Mouse (Mus musculus): ENCODE data around the gene Sgsm3.
A peak's percentile ranks its signal among the peaks of the same experiment; 100 is the strongest.
"Not testable (repeated sequence)": the region's sequence is repeated elsewhere in the genome, so short reads cannot be mapped to it uniquely, and the experiment has no call there.

Sgsm3 gene

DNA sequence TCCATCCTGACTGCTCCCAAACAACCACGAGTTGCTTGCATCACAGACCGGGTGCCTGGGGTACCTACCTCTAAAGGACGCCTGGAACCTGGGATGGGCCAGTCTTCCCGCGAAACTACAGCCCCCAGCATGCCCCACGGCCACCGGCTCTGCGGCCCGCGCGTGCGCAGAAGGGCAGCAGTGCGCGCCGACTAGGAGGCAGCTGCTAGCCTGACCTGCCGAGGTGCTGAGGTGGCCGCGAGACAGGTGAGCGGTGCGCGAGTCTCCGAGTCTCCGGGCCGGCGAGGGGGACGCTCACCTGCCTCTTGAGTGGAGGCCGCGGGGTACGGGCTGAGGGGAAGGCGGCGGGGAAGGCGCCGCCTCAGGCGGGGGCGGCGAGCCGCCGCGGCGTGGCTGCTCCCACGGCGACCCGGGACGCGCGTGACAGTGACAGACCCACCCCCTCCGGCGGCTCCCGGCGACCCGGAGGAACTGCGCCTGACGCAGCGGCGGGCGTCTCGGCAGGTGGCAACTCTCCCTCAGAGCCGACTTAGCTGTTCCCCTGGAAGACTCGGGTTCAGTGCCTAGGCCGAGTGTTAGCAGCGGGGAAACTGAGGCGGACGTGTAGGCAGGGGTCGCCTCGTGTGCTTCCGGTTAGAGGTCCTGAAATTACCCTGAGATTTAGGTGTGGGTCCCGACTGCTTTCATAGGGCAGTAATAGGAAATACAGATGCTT lies at the start of gene Sgsm3:
TSS of gene Sgsm3 (plus strand) at position 146 of the 715 bp plus-strand sequence.
- peak; percentile 92 for DNase-seq

DNA sequence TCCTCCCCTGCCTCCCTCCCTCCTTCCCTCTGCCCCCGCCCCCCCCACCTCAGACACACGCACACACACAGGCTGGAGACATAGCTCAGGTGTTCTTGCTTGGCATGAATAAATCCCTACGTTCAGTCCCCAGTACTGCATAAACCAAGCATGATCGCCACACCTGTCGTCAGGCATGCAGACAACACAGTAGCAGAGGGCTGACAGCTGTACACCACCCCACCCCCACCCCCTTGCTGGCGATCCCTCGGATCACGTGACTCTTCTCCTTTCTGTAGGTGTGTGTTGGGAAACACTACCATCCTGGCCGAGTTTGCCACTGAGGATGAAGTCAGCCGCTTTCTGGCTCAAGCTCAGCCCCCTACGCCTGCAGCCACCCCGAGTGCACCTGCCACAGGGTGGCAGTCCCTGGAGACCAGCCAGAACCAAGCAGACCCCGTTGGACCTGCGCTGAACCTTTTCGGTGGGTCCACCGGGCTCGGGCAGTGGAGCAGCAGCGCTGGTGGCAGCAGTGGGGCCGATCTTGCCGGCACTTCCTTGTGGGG lies 48.7 kb upstream of the Sgsm3 start:
- no peak for DNase-seq

DNA sequence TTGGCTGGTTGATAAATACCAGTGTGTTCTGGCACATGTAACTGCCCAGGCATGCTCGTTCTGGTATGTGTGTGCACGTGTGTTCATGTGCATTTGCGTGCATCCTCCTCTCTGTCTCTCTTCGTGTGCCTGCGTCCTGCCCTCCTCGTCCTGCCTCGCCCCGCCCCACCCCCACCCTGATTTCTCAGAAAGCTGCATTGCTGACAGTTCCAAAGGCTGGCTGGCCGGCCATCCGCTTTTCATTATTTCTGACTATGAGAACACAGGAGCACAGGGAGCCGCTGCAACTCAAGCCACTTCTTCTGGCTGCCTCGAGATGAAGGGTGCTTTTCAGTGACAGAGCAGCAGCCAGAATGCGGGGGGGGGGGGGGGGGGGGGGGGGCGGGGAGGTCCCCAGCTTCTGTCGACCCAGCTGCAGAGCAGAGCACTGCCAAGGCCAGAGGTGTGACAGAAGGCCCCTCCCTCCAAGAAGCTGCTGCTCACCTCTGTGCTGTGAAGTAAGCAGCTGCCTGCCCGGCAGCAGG lies 47.5 kb upstream of the Sgsm3 start:
- DNase-seq = peak in 1 of 2 experiments; percentile 58

DNA sequence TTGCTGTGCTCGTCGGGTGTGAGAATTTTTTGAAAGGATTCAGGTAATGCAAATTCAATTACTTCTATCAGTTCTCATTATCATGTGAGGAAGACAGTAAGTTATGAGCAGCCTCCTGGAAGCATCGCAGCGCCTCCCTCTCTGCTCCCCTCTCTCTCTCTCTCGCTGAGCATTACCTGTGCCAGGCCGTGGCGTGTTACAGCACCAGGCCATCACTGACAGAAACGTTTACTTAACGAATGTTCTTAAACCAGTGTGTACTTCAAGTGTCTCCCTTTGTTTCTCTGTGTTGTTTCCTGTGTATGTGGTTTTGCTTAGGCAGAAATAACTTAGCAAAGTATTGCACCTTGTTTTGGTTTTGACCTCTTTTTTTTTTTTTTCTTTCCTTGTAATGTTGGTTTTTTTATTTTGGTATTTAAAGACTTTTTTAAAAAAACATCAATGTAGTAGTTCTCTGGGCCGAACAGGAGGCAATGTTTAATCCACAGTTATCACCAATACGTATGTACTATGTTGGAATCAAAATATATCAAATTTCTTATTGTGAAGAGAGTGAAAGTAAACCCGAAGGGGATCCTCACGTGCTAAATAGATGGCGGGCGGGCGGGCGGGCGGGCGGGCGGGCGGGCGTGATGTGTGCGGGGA lies 46.8 kb upstream of the Sgsm3 start:
- DNase-seq = not testable (repeated sequence)

DNA sequence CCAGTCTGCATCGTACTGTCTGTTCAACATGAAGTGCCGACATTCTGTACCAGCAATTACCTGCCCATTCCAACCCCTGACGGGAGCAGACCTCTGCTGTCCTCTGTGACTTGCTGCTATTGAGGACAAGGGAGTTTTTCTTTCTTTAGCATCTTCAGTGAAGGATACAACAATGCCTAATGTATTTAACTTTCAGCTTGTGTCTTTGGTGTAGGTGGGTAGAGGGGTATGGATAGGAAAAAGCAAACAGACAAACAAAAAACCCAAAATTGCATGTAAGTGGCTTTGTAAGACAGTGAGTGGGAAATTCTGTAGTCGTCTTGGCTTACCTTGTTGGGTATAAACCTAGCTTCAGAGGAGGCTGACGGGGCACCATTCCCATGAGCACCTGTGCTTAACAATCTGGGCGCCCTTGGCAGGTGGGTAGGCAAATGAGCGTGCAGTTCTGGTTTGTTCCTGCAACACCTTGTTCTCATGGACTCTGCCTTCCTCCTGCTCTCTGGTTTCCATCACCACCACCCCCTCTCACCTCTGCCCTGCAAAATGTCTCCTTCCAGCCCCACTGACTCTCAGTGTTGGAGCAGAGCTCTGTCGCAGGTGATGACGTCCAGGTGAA lies 46.1 kb upstream of the Sgsm3 start:
- DNase-seq = no peak

DNA sequence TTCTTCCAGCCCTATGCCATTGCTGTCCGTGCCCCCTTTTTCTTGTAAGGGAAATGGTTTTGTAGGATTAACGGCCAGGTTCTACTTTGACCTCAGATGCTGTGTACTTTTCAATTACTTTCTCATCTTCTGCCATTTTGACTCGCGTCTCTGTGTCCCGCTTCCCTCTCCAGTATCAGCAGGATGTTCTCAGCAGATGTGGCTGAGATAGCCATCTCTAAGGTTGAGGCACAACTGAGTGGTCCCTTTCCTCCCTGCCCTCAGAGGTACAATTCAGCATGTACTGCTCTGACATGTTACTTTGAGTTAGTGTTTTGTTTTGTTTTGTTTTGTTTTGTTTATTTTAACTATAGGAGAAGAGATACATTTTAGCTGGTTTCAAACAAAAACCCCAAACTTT lies 42.7 kb upstream of the Sgsm3 start:
- DNase-seq = no peak

DNA sequence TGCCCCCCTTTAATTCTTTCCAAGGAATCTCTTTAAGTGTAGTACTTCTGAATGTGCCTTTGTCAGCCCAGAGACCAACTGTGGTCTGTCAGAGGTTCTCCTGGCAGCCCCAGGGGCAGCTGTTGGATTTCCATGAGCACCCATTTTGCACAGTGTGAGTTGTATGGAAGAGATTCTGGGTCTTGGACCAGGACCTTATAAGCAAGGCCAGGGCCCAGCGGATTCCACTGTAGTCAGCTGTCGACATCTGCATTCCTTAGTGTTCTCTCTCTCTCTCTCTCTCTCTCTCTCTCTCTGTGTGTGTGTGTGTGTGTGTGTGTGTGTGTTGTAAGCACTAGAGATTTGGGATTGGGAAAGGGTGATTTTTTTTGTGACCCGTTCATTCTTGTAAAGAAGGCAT lies 40.9 kb upstream of the Sgsm3 start:
- peak; percentile 49 to 90 for DNase-seq

DNA sequence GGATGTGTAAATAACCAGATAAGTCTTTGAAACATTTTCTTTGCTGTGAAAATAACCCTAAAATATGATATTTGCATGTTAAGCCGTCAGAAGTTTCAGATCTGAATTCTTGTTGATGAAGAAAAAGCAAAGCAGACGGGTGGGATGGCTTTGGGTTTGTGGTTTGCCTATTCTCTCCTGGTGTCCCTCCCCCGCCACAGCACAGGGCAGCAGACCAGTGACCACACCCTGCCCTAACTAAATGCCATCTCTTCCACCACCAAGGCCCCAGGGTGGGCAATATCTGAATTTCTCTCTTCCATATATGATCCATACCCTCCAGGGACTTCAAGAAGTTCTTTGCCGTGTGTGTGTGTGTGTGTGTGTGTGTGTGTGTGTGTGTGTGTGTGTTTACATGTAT lies 39.0 kb upstream of the Sgsm3 start:
- no peak for DNase-seq

DNA sequence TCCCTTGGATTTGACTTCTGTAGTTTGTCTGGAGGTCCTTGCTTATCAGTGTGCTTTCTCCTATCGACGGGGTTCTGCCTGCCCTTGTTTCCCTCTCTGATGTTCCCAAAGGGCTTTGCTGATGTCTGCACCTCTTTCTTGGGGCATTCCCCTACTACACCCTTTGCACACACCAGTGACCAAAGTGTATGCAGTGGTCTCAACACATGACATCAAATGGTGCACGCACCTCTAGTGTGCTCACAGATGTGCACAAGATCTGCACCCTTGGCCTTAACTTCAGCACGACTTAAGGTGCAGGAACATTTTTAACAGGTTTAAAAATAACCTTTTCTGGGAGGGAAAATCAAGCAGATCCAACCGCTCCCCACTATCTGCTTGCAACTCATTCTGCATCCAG lies 38.2 kb upstream of the Sgsm3 start:
- DNase-seq = no peak

DNA sequence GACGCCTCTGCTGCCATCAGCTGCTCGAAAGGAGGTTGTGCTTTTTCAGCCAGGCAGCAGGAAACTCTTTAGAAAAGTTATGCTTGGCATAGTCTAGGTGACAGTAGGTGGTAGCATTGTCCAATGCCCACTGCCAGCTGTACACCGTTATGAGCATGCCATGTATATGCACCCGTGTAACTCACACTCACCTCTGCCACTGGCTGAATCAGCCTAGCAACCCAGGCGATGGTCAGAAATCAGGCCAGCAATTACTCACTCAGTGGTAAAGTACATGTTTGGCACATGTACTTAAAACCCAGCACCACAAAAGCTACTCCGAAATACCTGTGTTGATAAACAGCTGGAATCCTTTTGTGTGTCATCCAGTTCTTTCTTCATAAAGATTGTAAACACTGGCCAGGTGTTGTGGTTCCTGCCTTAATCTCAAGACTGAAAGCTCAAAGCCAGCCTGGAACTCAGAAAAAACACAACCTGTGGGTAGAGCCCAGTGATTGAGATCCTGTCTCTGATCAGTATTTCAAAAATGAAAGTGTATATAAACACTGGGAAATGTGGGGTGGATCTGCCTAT lies 36.0 kb upstream of the Sgsm3 start:
- DNase-seq = no peak

DNA sequence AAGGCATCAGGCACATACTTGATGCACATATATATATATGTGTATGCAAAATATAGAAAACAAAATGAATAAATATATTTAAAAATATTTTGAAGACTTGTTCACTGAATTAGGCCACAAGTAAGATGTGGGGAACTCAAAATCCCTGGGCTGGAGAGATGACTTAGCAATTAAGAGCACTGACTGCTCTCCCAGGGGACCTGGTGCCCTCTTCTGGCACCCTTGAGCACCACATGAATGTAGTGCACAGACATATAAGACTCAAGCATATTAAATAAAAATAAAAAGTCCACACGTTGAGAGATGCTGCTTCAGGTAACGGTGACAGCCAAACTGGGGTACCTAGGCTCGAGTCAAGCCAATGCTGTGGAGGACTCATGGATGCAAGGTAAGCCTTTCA lies 31.7 kb upstream of the Sgsm3 start:
- DNase-seq = peak; percentile 45 to 65

DNA sequence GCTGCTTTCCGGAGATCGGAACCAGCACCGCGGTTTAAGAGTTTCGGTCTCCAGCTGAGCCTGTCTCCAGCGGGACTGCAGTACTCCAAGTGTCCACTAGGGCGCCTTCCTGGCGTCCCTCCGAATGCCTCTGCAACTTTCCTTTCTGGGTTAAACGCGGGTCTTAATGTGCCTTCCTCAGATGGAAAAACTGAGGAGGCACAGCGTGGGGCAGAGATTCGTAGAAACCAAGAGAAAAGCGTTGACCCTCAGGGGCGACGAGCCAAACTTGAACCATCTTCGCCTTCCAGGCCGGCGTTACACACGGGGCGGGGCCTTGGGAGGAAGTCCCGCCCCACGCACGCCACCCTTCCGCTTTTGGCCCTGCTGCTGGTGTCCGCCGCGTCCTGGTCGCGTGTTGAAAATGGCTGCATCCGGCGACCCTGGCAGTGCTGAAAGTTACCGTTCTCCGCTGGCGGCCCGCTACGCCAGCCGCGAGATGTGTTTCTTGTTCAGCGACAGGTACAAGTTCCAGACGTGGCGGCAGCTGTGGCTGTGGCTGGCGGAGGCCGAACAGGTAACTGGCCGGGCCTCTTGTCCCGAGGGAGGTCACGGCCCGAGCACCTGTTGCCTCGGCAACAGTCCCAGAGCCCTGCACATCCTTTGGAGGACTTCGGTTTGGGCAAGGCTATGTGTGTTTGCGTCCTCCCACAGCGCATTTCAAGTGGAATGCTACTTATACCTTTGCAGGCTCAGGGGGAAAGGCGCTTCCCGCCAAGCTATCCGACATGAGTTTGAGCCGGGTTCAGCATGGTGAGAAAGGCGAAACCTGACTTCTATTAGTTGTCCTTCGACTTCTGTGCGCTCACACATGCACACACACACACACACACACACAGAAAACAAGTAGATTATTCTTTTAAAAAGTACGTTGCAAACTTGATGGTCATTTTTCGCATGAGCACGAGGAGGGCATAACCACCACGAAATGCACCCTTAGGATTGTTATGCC lies 29.1 kb upstream of the Sgsm3 start, which contains the start of gene Adsl:
TSS of gene Adsl (plus strand) at position 346 of the 991 bp plus-strand sequence.
- peak; percentile 90 to 93 for DNase-seq

DNA sequence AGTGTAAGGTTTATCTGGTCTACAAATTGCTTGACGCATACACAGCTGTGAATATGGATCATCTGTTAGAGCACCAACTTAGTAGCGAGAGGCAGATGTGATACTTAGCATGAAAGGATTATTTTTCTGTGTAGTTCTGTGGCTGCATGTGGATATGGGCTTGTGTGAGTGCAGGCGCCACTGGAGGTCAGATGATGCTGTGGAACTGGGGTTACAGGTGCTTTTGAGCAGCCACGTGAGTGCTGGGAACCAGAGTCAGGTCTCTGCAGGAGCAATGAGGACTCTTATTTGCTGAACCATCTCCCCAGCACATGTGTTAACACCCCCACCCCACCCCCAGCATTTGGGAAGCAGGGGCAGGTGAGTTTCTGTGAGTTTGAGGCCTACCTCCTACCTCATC lies 28.1 kb upstream of the Sgsm3 start:
- DNase-seq = no peak

DNA sequence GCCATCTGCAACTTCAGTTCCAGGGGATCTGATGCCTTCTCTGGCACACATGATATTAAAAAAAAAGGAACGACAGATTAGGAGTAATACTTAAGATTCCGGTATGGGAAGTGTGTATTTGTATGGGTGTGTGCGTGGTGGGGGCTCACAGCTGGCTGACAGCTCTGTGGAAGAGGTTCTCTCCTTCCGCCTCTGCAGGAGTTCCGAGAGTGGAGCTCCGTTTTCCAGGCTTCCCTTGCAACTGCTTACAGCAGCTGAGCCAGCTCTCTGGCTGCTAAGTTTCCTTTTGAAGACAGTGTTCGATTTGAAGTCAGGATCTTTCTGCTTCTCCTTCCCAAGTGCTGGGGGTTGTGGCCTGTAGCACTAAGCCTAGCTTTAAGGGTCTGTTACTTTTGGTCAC lies 27.5 kb upstream of the Sgsm3 start:
- DNase-seq = peak in 1 of 2 experiments; percentile 55

DNA sequence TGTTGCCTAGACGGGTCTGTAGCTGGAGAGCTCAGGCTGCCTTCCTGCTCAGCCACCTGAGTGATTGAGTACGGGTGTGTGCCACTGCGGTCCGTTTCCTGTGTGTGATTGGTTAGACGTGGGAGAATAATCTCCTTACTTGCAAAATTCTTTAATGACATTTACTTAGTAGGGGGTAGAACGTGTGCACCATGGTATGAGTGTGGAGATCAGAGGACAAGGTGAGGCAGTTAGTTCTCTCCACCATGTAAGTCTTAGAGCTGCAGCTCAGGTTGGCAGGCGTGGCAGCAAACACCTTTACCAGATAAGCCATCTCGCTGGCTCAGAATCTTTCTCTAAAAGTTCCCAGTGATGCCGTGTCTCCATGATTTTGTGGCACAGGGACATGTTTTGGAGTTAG lies 23.6 kb upstream of the Sgsm3 start:
- DNase-seq = no peak

DNA sequence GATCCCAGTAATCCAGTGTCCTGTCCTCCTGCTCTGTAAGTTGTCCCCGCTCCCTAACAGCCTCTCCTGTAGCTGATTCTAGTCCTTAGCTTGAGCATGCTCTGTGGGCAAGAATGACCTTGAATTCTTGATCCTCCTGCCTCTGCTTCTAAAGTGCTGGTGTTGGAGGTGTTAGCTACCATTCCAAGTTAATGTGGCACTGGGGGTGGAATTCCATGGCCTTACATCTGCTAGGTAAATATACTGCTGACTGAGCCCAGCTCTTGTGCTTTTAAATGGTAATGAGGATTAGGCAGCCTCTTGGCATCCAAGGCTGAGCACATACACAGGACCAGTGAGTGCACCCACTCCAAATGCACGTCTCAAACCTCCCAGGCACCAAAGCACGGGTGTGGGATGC lies 22.7 kb upstream of the Sgsm3 start:
- no peak for DNase-seq

DNA sequence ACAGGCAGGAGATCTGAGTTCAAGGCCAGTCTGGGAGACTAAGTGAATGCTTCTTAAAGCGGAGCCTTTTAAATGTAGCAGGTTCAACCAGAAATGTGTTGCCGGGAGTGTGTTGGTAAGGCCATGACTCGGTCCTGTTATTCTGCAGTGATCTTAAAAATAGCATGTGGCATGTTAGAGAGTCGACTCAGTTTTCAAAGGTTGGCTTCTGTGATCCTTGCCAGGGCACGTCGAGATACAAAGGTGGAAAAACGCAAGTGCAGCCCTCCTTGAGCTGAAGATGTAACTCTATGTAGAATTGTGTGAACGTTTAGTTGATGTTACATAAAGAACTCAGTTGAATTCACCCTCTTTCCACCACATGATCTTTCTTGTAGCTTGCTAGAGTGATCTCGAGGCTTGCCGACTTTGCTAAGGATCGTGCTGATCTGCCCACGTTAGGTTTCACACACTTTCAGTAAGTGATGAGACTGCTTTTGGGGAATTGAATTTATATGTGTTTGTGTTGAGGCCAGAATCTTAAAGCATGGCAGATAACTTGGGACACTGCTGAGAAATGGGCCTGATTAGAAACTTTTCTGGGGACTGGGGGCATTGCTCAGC lies 21.6 kb upstream of the Sgsm3 start:
- DNase-seq = no peak

DNA sequence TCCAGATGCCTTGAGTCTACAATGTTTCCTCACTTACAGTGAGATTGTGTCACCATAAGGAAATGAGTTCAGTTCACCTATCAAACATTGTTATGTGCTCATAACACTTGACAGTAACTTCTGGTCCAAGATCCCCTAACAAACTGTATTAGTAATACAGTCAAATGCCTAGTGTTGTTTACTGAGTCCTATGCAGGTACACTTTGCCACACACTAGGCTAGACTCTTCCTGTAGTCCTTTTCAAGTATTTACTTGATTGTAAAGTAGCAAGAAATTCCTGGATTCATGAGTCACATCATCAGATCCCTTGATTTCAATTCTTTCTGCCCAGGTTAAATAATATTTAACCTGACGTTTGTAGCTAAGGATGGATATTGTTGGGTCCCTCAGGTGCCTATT lies 8.2 kb upstream of the Sgsm3 start:
- DNase-seq = no peak

DNA sequence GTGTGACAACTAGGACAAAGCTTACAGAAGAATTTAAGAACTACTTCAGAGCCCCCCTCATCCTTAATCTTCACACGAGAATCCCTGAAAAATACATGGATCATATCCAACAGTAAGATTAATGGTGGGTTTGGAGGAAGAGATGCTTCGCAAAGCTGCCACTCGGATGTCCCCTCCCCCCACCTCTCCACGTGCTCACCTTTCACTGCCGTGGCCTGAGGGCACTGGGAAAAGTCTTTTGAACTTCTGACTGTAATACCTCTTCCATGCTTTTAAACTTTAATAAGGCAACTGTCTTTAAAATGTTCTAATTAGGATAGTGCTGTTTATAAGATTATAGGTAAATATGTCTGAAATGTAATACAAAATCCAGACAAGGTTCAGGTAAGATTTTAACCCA lies 3.3 kb upstream of the Sgsm3 start:
- no peak for DNase-seq

DNA sequence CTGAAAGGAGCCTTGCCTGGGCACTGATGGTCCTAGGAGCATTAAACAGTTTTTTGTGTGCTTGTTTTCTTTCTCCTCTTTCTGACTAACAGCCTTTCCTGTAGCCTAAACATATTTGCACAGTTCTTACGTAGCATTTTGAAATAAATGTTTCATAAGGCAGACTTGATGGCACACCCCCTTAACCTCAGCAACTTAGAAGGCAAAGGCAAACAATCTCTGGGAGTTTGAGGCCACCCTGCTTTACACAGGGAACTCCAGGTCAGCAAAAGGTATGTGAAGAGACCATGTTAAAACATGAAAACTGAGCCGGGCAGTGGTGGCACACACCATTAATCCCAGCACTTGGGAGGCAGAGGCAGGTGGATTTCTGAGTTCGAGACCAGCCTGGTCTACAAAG lies 1.9 kb upstream of the Sgsm3 start:
- DNase-seq = no peak

DNA sequence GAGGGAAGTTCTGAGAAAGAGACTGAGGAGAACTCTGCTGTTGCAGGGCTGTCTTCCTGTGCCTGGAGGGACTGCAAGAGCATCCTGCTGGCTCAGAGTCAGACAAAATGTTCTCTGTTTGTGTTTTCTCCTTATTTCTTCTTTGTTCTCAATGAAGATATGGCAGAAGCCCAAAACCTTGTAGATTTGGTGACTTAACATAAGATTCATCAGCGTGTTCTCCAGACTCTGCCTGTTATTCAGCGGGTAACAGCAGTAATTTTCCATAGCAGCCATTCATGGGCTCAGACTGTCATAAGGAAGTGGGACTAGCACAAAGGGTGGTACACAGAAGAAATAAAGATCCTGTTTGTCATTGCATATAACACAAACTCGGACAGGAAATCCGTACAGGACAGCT lies 2.0 kb downstream of the Sgsm3 start:
- no peak for DNase-seq

DNA sequence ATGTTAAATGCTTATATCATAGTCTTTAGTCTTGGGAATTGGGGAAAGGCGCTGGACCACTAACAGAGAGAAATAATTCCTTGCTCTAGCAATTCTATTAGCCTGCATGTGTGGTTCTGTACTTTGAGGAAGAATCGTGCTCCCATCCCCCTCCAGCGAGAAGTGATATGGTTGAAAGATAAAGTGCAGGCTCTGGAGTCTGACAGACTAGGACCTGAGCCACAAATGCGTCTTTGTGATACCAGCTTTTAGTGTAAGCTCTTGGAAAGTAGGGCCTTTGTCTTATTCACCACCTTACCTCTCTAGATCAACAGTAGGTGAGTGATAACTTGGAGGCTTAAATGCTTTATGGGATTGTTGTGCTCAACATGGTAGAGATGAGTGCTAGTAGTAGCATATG lies 3.6 kb downstream of the Sgsm3 start:
- DNase-seq = no peak
